Mouse (Mus musculus): ENCODE measurements around the gene Slc30a2. TPM values are rescaled to one million over a fixed set of nuclear protein-coding genes. Genes with fewer than 3 reads are reported as not detected.
"Not testable (repeated sequence)": the region's sequence is repeated elsewhere in the genome, so short reads cannot be mapped to it uniquely, and the experiment has no call there.

Gene Slc30a2
- polyA plus RNA-seq, 1 experiment from 2014 or later = not detected

DNA sequence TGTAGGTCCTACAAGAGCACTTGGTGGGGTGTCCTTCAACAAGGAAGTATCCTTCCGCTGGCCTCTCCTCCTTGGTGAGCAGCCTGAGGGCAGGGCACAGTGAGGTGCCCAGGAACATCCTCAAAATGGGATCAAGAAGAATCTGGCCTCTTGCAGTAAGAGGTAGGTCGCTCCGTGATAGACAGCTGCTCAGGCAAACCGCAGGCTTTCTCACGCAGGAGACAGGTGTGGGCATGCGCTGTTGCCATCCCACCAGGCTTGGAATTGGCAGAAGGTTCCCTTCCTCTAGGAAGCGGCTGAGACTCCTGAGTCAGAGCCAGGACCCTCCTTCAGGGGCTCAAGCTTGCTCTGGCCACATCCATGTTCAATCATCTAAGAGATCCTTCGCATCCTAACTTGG is 30.3 kb downstream of the Slc30a2 start:
- DNase-seq (ENCODE audit: low spot score) = no peak
- H3K27me3 ChIP-seq (replicated peaks; ENCODE audit: control insufficient read depth, insufficient read depth, low read length) = peaks cover 46% of the 10 kb centered on the region
- H3K4me2 ChIP-seq = no peak overlapping the region
- no peaks in the 10 kb centered on the region for H3K36me3 ChIP-seq (ENCODE audit: control insufficient read depth, insufficient read depth, low read length)
- no peak overlapping the region for H3K4me3 ChIP-seq (ENCODE audit: low read depth, low read length)
- H3K9ac ChIP-seq (ENCODE audit: low read depth, low read length) = no peak overlapping the region
- WGBS = 75% methylated on average over 8 of the region's 8 CpGs
- H3K27ac ChIP-seq (ENCODE audit: low read depth, low read length) = no peak overlapping the region
- no peaks in the 10 kb centered on the region for H3K9me3 ChIP-seq (ENCODE audit: control insufficient read depth, low read length)
- ATAC-seq (replicated peaks; ENCODE audit: low FRiP score) = no peak
- H3K4me1 ChIP-seq (replicated peaks; ENCODE audit: control insufficient read depth, insufficient read depth, low read length) = peaks cover 12% of the 10 kb centered on the region

DNA sequence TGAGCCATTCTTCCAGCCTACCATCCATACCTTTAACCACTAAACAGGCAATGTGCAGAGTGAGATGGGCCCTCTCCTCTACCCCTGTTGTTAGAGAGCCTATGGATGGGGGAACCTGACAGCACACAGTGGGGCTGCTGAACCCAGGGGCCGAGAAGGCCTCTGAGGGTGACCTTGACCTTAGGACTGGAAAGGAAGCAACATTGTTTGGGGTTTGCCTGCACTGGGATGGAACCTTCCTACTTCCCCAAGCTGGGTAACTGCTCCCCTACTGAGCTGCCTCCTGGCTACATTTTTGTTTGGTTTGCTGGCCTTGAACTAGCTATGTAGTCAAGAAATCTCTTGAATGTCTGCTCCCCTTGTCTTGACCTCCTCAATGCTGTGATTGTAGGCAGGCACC is 31.3 kb downstream of the Slc30a2 start:
- no peak for DNase-seq (ENCODE audit: low spot score)
- Histone ChIP-seq H3K4me2 (no peak overlapping the region), H3K4me3 (ENCODE audit: low read depth, low read length) (no peak overlapping the region), H3K36me3 (ENCODE audit: control insufficient read depth, insufficient read depth, low read length) (no peaks in the 10 kb centered on the region), H3K27me3 (replicated peaks; ENCODE audit: control insufficient read depth, insufficient read depth, low read length) (peaks cover 36% of the 10 kb centered on the region), H3K9me3 (ENCODE audit: control insufficient read depth, low read length) (no peaks in the 10 kb centered on the region), H3K27ac (ENCODE audit: low read depth, low read length) (no peak overlapping the region), H3K9ac (ENCODE audit: low read depth, low read length) (no peak overlapping the region), H3K4me1 (replicated peaks; ENCODE audit: control insufficient read depth, insufficient read depth, low read length) (peaks cover 12% of the 10 kb centered on the region)
- 35% methylated on average over 1 of the region's 1 CpGs for WGBS
- no peak for ATAC-seq (replicated peaks; ENCODE audit: low FRiP score)

DNA sequence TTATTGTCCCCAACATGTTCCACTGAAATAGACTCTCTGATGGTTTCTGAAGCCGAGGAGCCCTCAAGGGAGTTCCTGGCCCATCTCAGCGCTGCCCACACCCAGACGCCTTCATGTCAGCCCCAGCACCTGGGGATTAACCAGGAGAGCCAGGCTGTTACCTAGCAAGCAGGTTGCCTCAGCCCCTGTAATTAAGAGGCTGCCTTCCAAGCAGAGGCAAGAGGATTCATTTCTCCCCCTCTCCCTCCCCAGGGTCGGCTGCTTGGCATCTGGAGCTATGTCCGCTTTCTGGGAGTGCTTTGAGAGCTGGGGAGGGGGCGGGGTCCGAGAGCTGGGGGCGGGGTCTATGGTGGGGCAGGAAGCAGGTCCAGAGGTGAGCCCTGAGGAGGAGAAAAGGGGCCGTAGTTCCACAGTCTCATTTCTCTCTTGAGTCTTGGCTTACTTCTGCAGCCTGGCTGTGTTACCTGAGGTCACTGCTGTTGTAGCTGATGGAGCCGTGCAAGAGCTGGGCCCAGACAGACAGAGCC is 35.2 kb downstream of the Slc30a2 start:
- no peaks in the 10 kb centered on the region for H3K9me3 ChIP-seq (ENCODE audit: control insufficient read depth, low read length)
- no peak overlapping the region for H3K4me2 ChIP-seq
- ATAC-seq (replicated peaks; ENCODE audit: low FRiP score) (no peak), DNase-seq (ENCODE audit: low spot score) (no peak)
- H3K27me3 ChIP-seq (replicated peaks; ENCODE audit: control insufficient read depth, insufficient read depth, low read length) = peaks cover 2% of the 10 kb centered on the region
- H3K27ac ChIP-seq (ENCODE audit: low read depth, low read length) = no peak overlapping the region
- no peaks in the 10 kb centered on the region for H3K4me1 ChIP-seq (replicated peaks; ENCODE audit: control insufficient read depth, insufficient read depth, low read length)
- no peak overlapping the region for H3K4me3 ChIP-seq (ENCODE audit: low read depth, low read length)
- 45% methylated on average over 10 of the region's 10 CpGs for WGBS
- H3K9ac ChIP-seq (ENCODE audit: low read depth, low read length) = no peak overlapping the region
- no peaks in the 10 kb centered on the region for H3K36me3 ChIP-seq (ENCODE audit: control insufficient read depth, insufficient read depth, low read length)

DNA sequence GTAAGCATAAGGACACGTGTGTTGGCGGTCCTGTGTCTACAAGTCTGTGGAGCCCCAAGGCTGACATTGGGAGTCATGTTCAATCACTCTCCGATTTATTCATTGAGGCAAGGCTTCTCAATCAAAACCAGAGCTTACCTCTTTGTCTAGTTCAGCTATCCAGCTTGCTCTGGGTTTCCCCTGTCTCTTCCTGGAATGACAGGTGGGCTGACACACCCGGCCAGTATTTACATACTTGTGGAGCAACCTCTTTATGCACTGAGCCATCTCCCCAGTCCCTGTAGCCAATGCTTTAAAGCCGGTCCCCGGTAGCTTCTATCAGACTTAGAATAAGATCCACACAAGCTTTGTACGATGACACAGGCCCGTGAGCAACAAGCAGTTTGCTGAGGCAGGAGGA is 36.5 kb downstream of the Slc30a2 start:
- no peaks in the 10 kb centered on the region for H3K4me1 ChIP-seq (replicated peaks; ENCODE audit: control insufficient read depth, insufficient read depth, low read length)
- no peaks in the 10 kb centered on the region for H3K9me3 ChIP-seq (ENCODE audit: control insufficient read depth, low read length)
- WGBS = 76% methylated on average over 8 of the region's 8 CpGs
- H3K27ac ChIP-seq (ENCODE audit: low read depth, low read length) = no peak overlapping the region
- no peak for ATAC-seq (replicated peaks; ENCODE audit: low FRiP score)
- no peak for DNase-seq (ENCODE audit: low spot score)
- H3K27me3 ChIP-seq (replicated peaks; ENCODE audit: control insufficient read depth, insufficient read depth, low read length) = no peaks in the 10 kb centered on the region
- H3K4me3 ChIP-seq (ENCODE audit: low read depth, low read length) = no peak overlapping the region
- H3K36me3 ChIP-seq (ENCODE audit: control insufficient read depth, insufficient read depth, low read length) = no peaks in the 10 kb centered on the region
- no peak overlapping the region for H3K4me2 ChIP-seq
- H3K9ac ChIP-seq (ENCODE audit: low read depth, low read length) = no peak overlapping the region

DNA sequence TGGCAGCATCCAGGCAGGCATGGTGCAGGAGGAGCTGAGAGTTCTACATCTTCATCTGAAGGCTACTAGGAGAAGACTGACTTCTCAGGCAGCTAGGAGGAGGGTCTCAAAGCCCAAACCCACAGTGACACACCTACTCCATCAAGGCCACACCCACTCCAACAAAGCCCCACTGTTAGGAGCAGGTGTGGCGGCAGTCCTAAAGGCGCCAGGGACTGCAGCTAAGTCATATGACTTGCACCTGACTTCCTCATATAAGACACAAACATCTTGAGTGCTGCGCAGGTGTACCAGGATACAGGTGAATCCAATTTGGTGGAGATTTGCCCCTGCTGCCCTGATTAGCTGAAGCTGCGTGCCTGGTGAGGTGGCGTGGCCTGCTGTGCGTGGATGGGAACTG is 40.8 kb downstream of the Slc30a2 start, which contains the start of gene Extl1:
Gene Extl1, minus strand, starts transcription at position 101 of the 400 bp plus-strand sequence.
- not testable (repeated sequence) for H3K4me2 ChIP-seq; H3K9ac ChIP-seq (ENCODE audit: low read depth, low read length); ATAC-seq (replicated peaks; ENCODE audit: low FRiP score); H3K4me3 ChIP-seq (ENCODE audit: low read depth, low read length); DNase-seq (ENCODE audit: low spot score); H3K9me3 ChIP-seq (ENCODE audit: control insufficient read depth, low read length); H3K36me3 ChIP-seq (ENCODE audit: control insufficient read depth, insufficient read depth, low read length); H3K4me1 ChIP-seq (replicated peaks; ENCODE audit: control insufficient read depth, insufficient read depth, low read length); H3K27ac ChIP-seq (ENCODE audit: low read depth, low read length); H3K27me3 ChIP-seq (replicated peaks; ENCODE audit: control insufficient read depth, insufficient read depth, low read length)
- 95% methylated on average over 2 of the region's 6 CpGs for WGBS

DNA sequence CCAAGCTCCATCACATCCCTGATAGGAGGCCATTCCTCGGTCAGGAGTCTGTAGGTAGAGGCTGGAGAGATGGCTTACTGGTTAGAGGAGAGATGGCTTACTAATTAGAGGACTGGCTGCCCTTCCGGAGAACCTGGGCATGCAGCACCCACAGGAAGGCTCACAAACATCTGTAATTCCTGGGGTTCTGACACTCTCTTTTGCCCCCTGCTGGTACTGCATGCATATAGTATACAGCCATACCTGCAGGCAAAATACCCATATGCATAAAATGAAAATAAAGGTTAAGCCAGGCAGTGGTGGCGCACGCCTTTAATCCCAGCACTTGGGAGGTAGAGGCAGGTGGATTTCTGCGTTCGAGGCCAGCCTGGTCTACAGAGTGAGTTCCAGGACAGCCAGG is 44.3 kb downstream of the Slc30a2 start:
- Histone ChIP-seq H3K27ac (ENCODE audit: low read depth, low read length) (no peak overlapping the region), H3K9ac (ENCODE audit: low read depth, low read length) (no peak overlapping the region), H3K27me3 (replicated peaks; ENCODE audit: control insufficient read depth, insufficient read depth, low read length) (no peaks in the 10 kb centered on the region), H3K4me3 (ENCODE audit: low read depth, low read length) (no peak overlapping the region), H3K4me2 (no peak overlapping the region), H3K4me1 (replicated peaks; ENCODE audit: control insufficient read depth, insufficient read depth, low read length) (no peaks in the 10 kb centered on the region), H3K9me3 (ENCODE audit: control insufficient read depth, low read length) (peaks cover 2% of the 10 kb centered on the region; the same call in 1 of the 2 replicates), H3K36me3 (ENCODE audit: control insufficient read depth, insufficient read depth, low read length) (no peaks in the 10 kb centered on the region)
- WGBS = 62% methylated on average over 6 of the region's 6 CpGs
- no peak for DNase-seq (ENCODE audit: low spot score)
- ATAC-seq (replicated peaks; ENCODE audit: low FRiP score) = no peak

DNA sequence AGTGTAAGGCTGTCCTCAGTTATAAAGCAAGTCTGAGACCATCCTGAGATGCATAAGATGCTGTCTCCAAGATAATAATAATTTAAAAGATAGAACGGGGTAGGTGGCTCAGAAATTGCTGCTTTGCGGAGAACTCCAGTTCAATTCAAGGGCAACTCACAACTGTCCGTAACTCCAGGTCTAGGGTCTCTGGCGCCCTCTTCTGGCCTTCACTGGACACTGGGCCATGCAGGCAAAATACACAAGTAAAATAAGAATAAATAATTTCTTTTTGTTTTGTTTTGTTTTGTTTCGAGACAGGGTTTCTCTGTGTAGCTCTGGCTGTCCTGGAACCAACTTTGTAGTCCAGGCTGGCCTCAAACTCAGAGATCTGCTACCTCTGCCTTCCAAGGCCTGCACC is 45.4 kb downstream of the Slc30a2 start:
- Histone ChIP-seq H3K4me2 (no peak overlapping the region), H3K27me3 (replicated peaks; ENCODE audit: control insufficient read depth, insufficient read depth, low read length) (no peaks in the 10 kb centered on the region), H3K4me3 (ENCODE audit: low read depth, low read length) (no peak overlapping the region), H3K4me1 (replicated peaks; ENCODE audit: control insufficient read depth, insufficient read depth, low read length) (no peaks in the 10 kb centered on the region), H3K36me3 (ENCODE audit: control insufficient read depth, insufficient read depth, low read length) (no peaks in the 10 kb centered on the region), H3K9ac (ENCODE audit: low read depth, low read length) (no peak overlapping the region), H3K27ac (ENCODE audit: low read depth, low read length) (no peak overlapping the region), H3K9me3 (ENCODE audit: control insufficient read depth, low read length) (peaks cover 2% of the 10 kb centered on the region; the same call in 1 of the 2 replicates)
- DNase-seq (ENCODE audit: low spot score) (no peak), ATAC-seq (replicated peaks; ENCODE audit: low FRiP score) (no peak)
- 15% methylated on average over 5 of the region's 5 CpGs for WGBS

DNA sequence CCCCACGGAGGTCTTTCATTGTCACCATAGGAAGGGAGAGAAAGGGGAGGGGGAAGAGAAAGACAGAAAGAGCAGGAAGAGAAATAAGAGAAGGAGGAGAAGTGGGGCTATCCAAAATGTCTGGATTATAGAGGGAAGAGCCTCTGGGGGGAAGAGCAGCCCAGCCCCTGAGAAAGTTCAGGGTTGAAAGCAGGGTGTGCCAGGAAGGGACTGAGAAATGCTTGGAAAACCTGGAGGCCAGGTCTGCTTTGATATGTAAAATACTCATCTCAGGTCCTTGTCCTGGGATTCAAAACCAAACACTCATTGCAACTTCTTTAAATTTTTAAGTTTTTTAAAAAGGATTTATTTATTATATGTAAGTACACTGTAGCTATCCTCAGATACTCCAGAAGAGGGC is 48.7 kb downstream of the Slc30a2 start:
- DNase-seq (ENCODE audit: low spot score) (no peak), ATAC-seq (replicated peaks; ENCODE audit: low FRiP score) (no peak)
- H3K36me3 ChIP-seq (ENCODE audit: control insufficient read depth, insufficient read depth, low read length) = no peaks in the 10 kb centered on the region
- 76% methylated on average over 1 of the region's 1 CpGs for WGBS
- no peak overlapping the region for H3K9ac ChIP-seq (ENCODE audit: low read depth, low read length)
- no peak overlapping the region for H3K4me3 ChIP-seq (ENCODE audit: low read depth, low read length)
- H3K27me3 ChIP-seq (replicated peaks; ENCODE audit: control insufficient read depth, insufficient read depth, low read length) = no peaks in the 10 kb centered on the region
- H3K4me1 ChIP-seq (replicated peaks; ENCODE audit: control insufficient read depth, insufficient read depth, low read length) = 0 out of 2 replicates have a peak, but pooled peaks cover 4% of the 10 kb centered on the region
- H3K9me3 ChIP-seq (ENCODE audit: control insufficient read depth, low read length) = peaks cover 2% of the 10 kb centered on the region; the same call in 1 of the 2 replicates
- no peak overlapping the region for H3K27ac ChIP-seq (ENCODE audit: low read depth, low read length)
- H3K4me2 ChIP-seq = no peak overlapping the region

DNA sequence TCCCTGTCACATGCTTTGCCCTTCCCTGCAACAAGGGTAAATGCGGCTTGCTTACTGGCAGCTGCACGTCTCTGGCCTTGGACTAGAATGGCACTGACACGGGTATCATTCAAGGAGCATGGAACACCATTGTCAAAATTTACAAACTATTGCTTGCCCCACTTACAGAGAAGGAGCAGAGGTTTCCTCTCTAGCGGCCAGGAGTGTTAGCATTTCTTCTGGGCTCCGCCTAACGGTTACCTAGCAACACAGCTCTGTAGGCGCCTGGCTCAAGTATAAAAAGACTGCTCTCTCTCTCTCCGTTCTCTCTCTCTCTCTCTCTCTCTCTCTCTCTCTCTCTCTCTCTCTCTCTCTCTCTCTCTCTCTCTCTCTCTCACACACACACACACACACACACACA is 49.6 kb downstream of the Slc30a2 start:
- no peak for ATAC-seq (replicated peaks; ENCODE audit: low FRiP score)
- Histone ChIP-seq H3K27me3 (replicated peaks; ENCODE audit: control insufficient read depth, insufficient read depth, low read length) (no peaks in the 10 kb centered on the region), H3K4me1 (replicated peaks; ENCODE audit: control insufficient read depth, insufficient read depth, low read length) (peaks cover 7% of the 10 kb centered on the region; the same call in 1 of the 2 replicates)

More for the DNA sequence above, 49.6 kb downstream of the Slc30a2 start:
- Histone ChIP-seq H3K9me3 (ENCODE audit: control insufficient read depth, low read length) (peaks cover 2% of the 10 kb centered on the region; the same call in 1 of the 2 replicates), H3K4me3 (ENCODE audit: low read depth, low read length) (no peak overlapping the region), H3K4me2 (no peak overlapping the region), H3K27ac (ENCODE audit: low read depth, low read length) (no peak overlapping the region), H3K9ac (ENCODE audit: low read depth, low read length) (no peak overlapping the region), H3K36me3 (ENCODE audit: control insufficient read depth, insufficient read depth, low read length) (no peaks in the 10 kb centered on the region)
- DNase-seq (ENCODE audit: low spot score) = no peak
- WGBS = 25% methylated on average over 8 of the region's 8 CpGs

Data from liver, embryonic 11.5 days (tissue).